Mouse (Mus musculus) cerebellum, postnatal 10 days (tissue): ENCODE data around the gene March10.

Experiments used
- DNase-seq, 2 experiments: peaks; one replicate each; pipeline ENCODE4 v3.0.0; 2021; ENCODE audit warnings: mixed read lengths in 2 of 2

March10 gene

GRCm38 (mm10) chr11:105311291-105311975 is 145.1 kb downstream of the March10 start:
- peak; percentile 29 to 33 for DNase-seq
